Mouse (Mus musculus) E14TG2a.4 (cell line): ENCODE measurements at regions not wholly inside any gene's neighbourhood (a gene's known extent, or its start where the extent isn't known, plus 50 kb on each side); places are given as distances from the start of the nearest gene placed in this dataset.
"Not testable (repeated sequence)": the region's sequence is repeated elsewhere in the genome, so short reads cannot be mapped to it uniquely, and the experiment has no call there.

Experiments used
- CTCF ChIP-seq: conservative IDR thresholded peaks from 2 replicates; pipeline ENCODE4 v1.5.1; 2014; ENCODE audit warnings: low read length
- POU5F1 ChIP-seq: IDR thresholded peaks from 2 replicates; pipeline ENCODE4 v1.6.1; 2014; ENCODE audit warnings: low read length, borderline replicate concordance

GRCm38 (mm10) chr14:52990569-52991327, 495.2 kb upstream of the Olfr1507 start:
- TF ChIP-seq POU5F1, CTCF: not testable (repeated sequence)
